Mouse (Mus musculus): ENCODE data around the gene Gpr107.
"Not testable (repeated sequence)": the region's sequence is repeated elsewhere in the genome, so short reads cannot be mapped to it uniquely, and the experiment has no call there.

The Gpr107 gene

GRCm38 (mm10) chr2:31156846-31157245 lies 4.7 kb downstream of the Gpr107 start:
- DNase-seq (ENCODE audit: low read depth): no peak

DNA sequence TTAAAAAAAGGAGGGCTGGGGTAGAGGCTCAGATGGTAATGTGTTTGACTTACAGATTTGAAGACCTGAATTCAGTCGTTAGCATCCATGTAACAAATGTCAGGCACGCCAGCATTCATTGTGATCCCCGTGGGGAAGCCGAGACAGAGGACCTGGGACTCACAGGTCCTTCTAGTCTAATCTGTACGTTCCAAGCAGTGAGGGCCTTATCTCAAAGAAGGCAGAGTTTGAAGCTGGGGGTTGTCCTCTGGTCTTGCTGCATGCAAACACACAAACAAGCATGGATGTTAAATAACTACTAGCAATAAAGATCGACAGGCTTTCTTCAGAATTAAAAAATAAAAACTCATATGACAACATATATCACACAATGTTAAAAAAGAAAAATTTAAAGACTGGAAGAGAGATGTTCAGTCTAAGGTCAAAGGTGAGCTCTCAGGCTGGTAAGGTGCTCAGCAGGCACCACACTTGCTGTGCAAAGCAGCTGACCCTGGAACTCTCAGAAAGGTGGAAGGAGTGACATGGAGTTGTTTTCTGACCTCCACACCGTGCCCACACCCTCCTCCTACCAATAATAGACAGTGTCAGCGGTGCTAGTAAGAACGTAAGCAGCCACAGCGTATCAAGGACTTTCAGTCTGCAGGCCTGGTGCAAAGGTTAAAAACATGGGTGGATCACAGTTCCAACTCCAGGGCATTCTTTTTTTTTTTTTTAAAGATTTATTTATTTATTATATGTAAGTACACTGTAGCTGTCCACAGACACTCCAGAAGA lies 8.2 kb downstream of the Gpr107 start:
- no peak for DNase-seq (ENCODE audit: low read depth)

GRCm38 (mm10) chr2:31161620-31162019 lies 9.5 kb downstream of the Gpr107 start:
- no peak for DNase-seq (ENCODE audit: low read depth)

- no peak for DNase-seq (ENCODE audit: low read depth)
Observed at GRCm38 (mm10) chr2:31163361-31164118, 11.4 kb downstream of the Gpr107 start.

DNA sequence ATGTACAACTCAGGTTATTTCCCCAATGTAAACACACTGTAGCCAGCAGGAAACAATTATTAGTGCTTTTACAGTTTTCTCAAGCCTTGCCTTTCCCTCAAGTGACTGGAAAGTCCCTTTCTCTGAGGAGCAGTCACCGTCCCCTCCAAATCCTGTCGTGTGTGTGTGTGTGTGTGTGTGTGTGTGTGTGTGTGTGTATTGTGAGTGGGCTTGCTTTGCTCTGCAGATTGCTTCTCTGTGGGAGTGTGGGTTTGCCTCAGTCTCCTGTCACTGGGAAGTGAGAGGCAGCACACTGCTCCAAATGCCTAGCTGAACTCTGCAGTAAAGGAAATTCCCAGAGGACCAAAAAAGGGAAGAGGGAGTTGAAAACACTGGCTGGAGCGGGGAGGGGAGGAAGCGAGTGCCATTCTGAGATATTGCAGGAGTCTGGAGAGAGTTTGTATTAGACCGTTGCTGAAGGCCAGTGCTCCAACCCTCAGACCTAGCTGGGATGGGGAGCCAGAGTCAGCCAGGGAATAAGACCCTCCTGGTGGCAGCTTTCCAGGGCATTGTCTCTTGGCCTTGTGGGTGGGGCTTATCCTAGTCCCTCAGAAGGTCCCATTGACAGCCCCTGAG lies 12.8 kb downstream of the Gpr107 start:
- no peak for DNase-seq (ENCODE audit: low read depth)

GRCm38 (mm10) chr2:31165529-31165928 lies 13.4 kb downstream of the Gpr107 start:
- no peak for DNase-seq (ENCODE audit: low read depth)

DNA sequence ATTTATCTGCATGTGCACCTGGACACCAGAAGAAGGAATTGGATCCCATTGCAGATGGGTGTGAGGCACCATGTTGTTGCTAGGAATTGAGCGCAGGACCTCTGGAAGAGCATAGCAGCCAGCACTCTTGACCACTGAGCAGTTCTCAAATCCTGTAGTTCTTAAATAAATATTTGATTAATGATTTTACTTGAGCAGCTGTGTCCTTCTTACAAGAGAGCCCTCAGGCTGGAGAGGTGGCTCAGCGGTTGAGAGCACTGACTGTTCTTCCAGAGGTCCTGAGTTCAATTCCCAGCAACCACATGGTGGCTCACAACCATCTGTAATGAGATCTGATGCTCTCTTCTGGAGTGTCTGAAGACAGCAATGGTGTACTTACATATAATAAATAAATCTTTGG lies 15.5 kb downstream of the Gpr107 start:
- not testable (repeated sequence) for DNase-seq (ENCODE audit: low read depth)

DNA sequence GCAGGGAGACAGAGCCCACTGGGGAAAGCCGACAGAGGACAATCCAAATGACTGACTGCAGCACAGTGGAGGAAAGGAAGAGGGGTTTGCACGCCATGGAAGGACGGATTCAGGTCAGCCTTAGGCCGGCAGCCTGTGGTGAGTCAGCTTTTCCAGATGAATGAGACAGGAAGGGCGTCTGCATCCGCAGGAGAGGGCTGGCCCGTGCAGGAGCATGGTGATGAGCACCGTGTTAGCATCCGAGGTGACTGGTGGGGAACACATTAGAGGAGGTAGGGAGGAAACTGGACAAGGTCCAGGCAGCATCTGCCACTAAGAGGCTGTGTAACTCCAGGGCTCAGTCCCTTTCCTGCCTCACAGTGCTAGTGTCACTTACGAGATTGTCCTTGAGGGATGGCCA lies 16.9 kb downstream of the Gpr107 start:
- no peak for DNase-seq (ENCODE audit: low read depth)

DNA sequence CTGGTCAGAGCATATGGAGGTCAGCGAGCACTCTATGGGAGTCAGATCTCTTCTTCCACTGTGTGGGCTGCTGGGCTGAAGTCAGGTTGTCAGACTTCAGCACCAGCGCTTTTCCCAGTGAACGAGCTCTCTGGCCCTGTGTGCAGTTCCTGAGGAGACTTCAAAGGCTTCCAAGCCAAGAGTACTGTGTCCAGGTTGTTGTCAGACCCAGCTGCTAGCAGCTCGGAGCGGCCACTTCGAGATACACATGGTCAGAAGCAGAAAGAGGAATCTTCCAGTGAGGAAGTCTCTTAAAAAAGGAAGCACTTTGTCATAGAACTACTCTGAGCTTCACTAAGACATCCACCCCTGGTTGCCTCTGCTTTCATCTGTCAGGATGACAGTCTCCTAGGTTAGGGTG lies 18.0 kb downstream of the Gpr107 start:
- DNase-seq (ENCODE audit: low read depth): no peak

- DNase-seq (ENCODE audit: low read depth): no peak
Observed at GRCm38 (mm10) chr2:31172001-31172400, 19.9 kb downstream of the Gpr107 start.

GRCm38 (mm10) chr2:31172536-31172935 lies 20.4 kb downstream of the Gpr107 start:
- DNase-seq (ENCODE audit: low read depth): no peak

DNA sequence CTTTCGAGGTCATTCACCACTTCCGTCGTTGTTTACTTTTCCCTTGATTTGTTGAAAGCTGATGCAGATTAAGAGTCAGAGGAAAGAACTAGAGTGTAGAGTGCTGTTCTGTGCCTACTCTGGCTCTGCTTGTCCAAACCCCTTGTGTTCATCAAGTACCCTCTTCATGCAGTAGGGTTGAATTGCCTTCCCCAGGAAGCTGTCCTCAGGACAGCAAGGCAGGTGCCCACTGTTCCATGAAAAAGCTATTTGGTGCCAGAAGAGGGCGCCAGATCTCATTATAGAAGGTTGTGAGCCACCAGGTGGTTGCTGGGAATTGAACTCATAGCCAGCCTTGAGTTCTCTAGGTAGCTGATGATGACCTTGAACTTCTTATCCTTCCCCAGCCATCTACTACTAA lies 21.2 kb downstream of the Gpr107 start:
- no peak for DNase-seq (ENCODE audit: low read depth)

DNA sequence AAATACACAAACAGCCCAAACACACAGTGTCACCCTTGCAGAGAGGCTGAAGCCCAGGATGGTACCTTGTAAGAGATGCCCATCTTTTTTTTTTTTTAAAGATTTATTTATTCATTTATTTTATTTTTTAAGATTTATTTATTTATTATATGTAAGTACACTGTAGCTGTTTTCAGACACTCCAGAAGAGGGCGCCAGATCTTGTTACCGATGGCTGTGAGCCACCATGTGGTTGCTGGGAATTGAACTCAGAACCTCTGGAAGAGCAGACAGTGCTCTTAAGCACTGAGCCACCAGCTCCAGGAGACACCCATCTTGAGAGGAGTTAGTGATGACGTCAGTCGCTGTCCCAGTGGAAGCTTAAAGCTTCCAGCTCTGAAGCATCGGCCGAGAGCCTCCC lies 26.5 kb downstream of the Gpr107 start:
- DNase-seq (ENCODE audit: low read depth): not testable (repeated sequence)

DNA sequence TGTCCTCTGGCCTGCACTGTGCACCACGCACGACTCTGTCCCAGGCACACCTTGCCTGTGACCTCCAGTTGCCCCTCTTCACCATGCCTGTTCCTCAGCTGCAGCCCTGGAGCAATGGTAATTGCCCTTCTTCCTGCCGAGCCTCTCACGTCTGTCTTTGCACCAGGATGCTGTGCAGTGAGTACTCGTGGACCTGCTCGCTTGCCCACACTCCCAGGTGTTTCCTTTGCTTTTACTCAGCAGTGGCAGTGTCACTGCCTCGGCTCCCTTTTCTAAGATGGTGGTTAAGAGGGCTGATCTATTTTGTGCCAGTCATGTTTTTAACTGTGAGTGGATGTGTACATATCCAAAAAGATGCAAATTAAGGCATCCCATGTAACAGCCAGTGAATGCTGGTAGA lies 27.4 kb downstream of the Gpr107 start:
- DNase-seq (ENCODE audit: low read depth): no peak

GRCm38 (mm10) chr2:31180081-31180551 lies 28.0 kb downstream of the Gpr107 start:
- DNase-seq (ENCODE audit: low read depth): no peak

DNA sequence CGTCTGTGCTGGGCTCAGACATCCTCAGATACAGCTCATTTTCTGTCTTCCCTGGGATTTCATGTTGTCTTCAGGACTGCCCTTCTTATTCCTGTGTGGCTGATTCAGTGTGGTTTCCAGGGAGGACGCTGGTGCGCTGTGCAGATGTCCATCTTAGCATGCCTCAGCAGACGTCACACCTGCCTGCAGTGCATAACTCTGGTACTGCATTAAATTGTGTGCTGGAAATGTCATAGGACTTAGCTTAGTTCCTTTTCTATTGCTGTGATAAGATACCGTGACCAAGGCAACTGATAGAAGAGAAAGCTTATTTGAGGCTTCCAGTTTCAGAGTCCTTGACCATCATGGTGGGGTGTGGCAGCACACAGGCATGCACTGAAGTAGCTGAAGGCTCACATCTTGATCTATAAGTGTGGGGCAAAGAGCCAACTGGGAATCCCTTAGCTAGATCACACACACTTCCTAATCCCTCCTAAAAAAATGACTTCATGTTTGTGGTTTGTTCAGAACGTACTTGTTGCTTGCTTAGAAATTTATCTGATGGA lies 30.7 kb downstream of the Gpr107 start:
- DNase-seq (ENCODE audit: low read depth): no peak

- no peak for DNase-seq (ENCODE audit: low read depth)
Observed at GRCm38 (mm10) chr2:31183830-31184229, 31.7 kb downstream of the Gpr107 start.

DNA sequence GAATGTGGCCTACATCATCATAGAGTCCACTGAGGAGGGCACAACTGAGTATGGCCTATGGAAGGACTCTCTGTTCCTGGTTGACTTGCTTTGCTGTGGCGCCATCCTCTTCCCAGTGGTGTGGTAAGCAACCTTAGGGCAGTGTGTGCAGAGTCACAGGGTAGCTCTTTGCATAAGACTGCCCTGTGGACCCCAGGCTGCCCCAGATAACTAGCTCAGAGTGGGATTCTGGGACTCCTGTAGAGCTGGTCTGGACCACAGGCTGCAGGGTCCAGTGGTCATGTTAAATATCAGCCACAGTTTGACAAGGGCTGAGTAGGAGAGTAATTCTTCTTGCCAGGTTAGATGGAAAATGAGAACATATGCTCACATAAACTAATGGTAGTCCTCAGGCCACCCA lies 36.6 kb downstream of the Gpr107 start:
- DNase-seq (ENCODE audit: low read depth): no peak

DNA sequence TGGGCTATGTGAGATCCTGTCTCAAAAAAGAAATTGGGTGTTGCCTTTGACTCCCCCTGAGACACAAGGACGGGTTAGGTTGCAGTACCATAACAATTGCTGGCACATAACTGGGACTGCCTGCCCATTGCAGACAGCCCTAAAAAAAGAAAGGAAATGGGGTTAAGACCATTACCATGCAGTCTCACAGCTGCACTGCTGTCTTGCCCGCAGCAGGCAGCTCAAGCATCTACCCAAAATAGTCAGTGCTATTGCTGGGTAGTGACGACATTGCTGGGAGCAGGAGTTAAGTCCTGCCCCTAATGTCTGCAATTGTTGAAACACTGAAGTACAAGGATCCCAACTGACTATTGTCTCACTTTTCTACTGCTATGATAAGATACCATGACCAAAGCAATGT lies 37.5 kb downstream of the Gpr107 start:
- no peak for DNase-seq (ENCODE audit: low read depth)

GRCm38 (mm10) chr2:31191765-31192164 lies 39.6 kb downstream of the Gpr107 start:
- DNase-seq (ENCODE audit: low read depth): no peak

GRCm38 (mm10) chr2:31194356-31195021 lies 42.4 kb downstream of the Gpr107 start:
- peak; percentile 31 for DNase-seq (ENCODE audit: low read depth)

- DNase-seq (ENCODE audit: low read depth): no peak
Observed at GRCm38 (mm10) chr2:31198621-31199020, 46.5 kb downstream of the Gpr107 start.
